Mouse (Mus musculus): ENCODE results near the gene Ldlrad3. TPM values are rescaled to one million over a fixed set of nuclear protein-coding genes. Genes with fewer than 3 reads are reported as not detected.

The Ldlrad3 gene
- total and polyA plus RNA-seq, 3 experiments, result 3.3 to 4.8 (median 3.8) TPM

- WGBS, result 22% methylated on average over 11 of the region's 11 CpGs
- no peak for TF ChIP-seq POLR2A (IDR thresholded peaks at IDR 0.05; ENCODE audit: insufficient read depth, low read depth, low read length)
- TF ChIP-seq EP300 (IDR thresholded peaks at IDR 0.05; ENCODE audit: insufficient read depth, low read depth, low read length), result no peak
- no peak for TF ChIP-seq CTCF (IDR thresholded peaks at IDR 0.05)
- Histone ChIP-seq H3K27ac (no peak overlapping the region), H3K9ac (ENCODE audit: low read depth, low read length) (no peak overlapping the region), H3K27me3 (ENCODE audit: control insufficient read depth, insufficient read depth, low read length) (no peaks in the 10 kb centered on the region), H3K36me3 (ENCODE audit: control insufficient read depth, insufficient read depth, low read length) (no peaks in the 10 kb centered on the region), H3K4me3 (no peak overlapping the region), H3K79me2 (replicated peaks; ENCODE audit: control insufficient read depth, insufficient read depth, low read length) (no peaks in the 10 kb centered on the region), H3K4me1 (ENCODE audit: control insufficient read depth, insufficient read depth, low read length) (peaks cover 6% of the 10 kb centered on the region)
- intact Hi-C loops (cut with DNase I), result no loop called here
- DNase-seq, result no peak
These were observed 37.4 kb upstream of the Ldlrad3 start for GRCm38 (mm10) chr2:102223355-102224128.

GRCm38 (mm10) chr2:102222749-102223148, 36.6 kb upstream of the Ldlrad3 start:
- intact Hi-C loops (cut with DNase I), result no loop called here

GRCm38 (mm10) chr2:102216817-102217216, 30.6 kb upstream of the Ldlrad3 start:
- Histone ChIP-seq H3K27me3 (ENCODE audit: control insufficient read depth, insufficient read depth, low read length) (no peaks in the 10 kb centered on the region), H3K4me1 (ENCODE audit: control insufficient read depth, insufficient read depth, low read length) (no peaks in the 10 kb centered on the region; the same call in 1 of the 2 replicates), H3K36me3 (ENCODE audit: control insufficient read depth, insufficient read depth, low read length) (no peaks in the 10 kb centered on the region), H3K79me2 (replicated peaks; ENCODE audit: control insufficient read depth, insufficient read depth, low read length) (no peaks in the 10 kb centered on the region), H3K4me3 (no peak overlapping the region), H3K9ac (ENCODE audit: low read depth, low read length) (no peak overlapping the region), H3K27ac (no peak overlapping the region)
- intact Hi-C loops (cut with DNase I), result no loop called here
- no peak for DNase-seq
- no peak for TF ChIP-seq CTCF (IDR thresholded peaks at IDR 0.05)
- no peak for TF ChIP-seq EP300 (IDR thresholded peaks at IDR 0.05; ENCODE audit: insufficient read depth, low read depth, low read length)
- no peak for TF ChIP-seq POLR2A (IDR thresholded peaks at IDR 0.05; ENCODE audit: insufficient read depth, low read depth, low read length)
- 96% methylated on average over 1 of the region's 1 CpGs for WGBS

More at GRCm38 (mm10) chr2:102222749-102223148, 36.6 kb upstream of the Ldlrad3 start:
- Histone ChIP-seq H3K4me3 (no peak overlapping the region), H3K27ac (no peak overlapping the region), H3K79me2 (replicated peaks; ENCODE audit: control insufficient read depth, insufficient read depth, low read length) (no peaks in the 10 kb centered on the region), H3K27me3 (ENCODE audit: control insufficient read depth, insufficient read depth, low read length) (no peaks in the 10 kb centered on the region), H3K4me1 (ENCODE audit: control insufficient read depth, insufficient read depth, low read length) (no peaks in the 10 kb centered on the region; the same call in 1 of the 2 replicates), H3K36me3 (ENCODE audit: control insufficient read depth, insufficient read depth, low read length) (no peaks in the 10 kb centered on the region), H3K9ac (ENCODE audit: low read depth, low read length) (no peak overlapping the region)
- 92% methylated on average over 3 of the region's 3 CpGs for WGBS
- DNase-seq, result no peak
- TF ChIP-seq CTCF (IDR thresholded peaks at IDR 0.05), result no peak

- intact Hi-C loops (cut with DNase I), result no loop called here
- Histone ChIP-seq H3K9ac (ENCODE audit: low read depth, low read length) (no peak overlapping the region), H3K27me3 (ENCODE audit: control insufficient read depth, insufficient read depth, low read length) (no peaks in the 10 kb centered on the region), H3K4me3 (no peak overlapping the region), H3K4me1 (ENCODE audit: control insufficient read depth, insufficient read depth, low read length) (no peaks in the 10 kb centered on the region; the same call in 1 of the 2 replicates), H3K36me3 (ENCODE audit: control insufficient read depth, insufficient read depth, low read length) (no peaks in the 10 kb centered on the region), H3K27ac (no peak overlapping the region), H3K79me2 (replicated peaks; ENCODE audit: control insufficient read depth, insufficient read depth, low read length) (no peaks in the 10 kb centered on the region)
- no peak for DNase-seq
- WGBS, result 62% methylated on average over 4 of the region's 4 CpGs
- TF ChIP-seq POLR2A (IDR thresholded peaks at IDR 0.05; ENCODE audit: insufficient read depth, low read depth, low read length) (no peak), EP300 (IDR thresholded peaks at IDR 0.05; ENCODE audit: insufficient read depth, low read depth, low read length) (no peak), CTCF (IDR thresholded peaks at IDR 0.05) (no peak)
These were observed 25.9 kb upstream of the Ldlrad3 start for GRCm38 (mm10) chr2:102212096-102212495.

GRCm38 (mm10) chr2:102205672-102206399, 19.7 kb upstream of the Ldlrad3 start:
- Histone ChIP-seq H3K27me3 (ENCODE audit: control insufficient read depth, insufficient read depth, low read length) (no peaks in the 10 kb centered on the region; the same call in 1 of the 2 replicates), H3K79me2 (replicated peaks; ENCODE audit: control insufficient read depth, insufficient read depth, low read length) (no peaks in the 10 kb centered on the region), H3K4me3 (no peak overlapping the region), H3K36me3 (ENCODE audit: control insufficient read depth, insufficient read depth, low read length) (no peaks in the 10 kb centered on the region), H3K9ac (ENCODE audit: low read depth, low read length) (no peak overlapping the region), H3K27ac (no peak overlapping the region), H3K4me1 (ENCODE audit: control insufficient read depth, insufficient read depth, low read length) (no peaks in the 10 kb centered on the region; the same call in 1 of the 2 replicates)
- TF ChIP-seq POLR2A (IDR thresholded peaks at IDR 0.05; ENCODE audit: insufficient read depth, low read depth, low read length) (no peak), EP300 (IDR thresholded peaks at IDR 0.05; ENCODE audit: insufficient read depth, low read depth, low read length) (no peak), CTCF (IDR thresholded peaks at IDR 0.05) (no peak)
- no peak for DNase-seq
- intact Hi-C loops (cut with DNase I), result no loop called here
- 37% methylated on average over 14 of the region's 14 CpGs for WGBS

- Histone ChIP-seq H3K79me2 (replicated peaks; ENCODE audit: control insufficient read depth, insufficient read depth, low read length) (no peaks in the 10 kb centered on the region), H3K27me3 (ENCODE audit: control insufficient read depth, insufficient read depth, low read length) (no peaks in the 10 kb centered on the region; the same call in 1 of the 2 replicates), H3K9ac (ENCODE audit: low read depth, low read length) (no peak overlapping the region), H3K4me1 (ENCODE audit: control insufficient read depth, insufficient read depth, low read length) (no peaks in the 10 kb centered on the region), H3K36me3 (ENCODE audit: control insufficient read depth, insufficient read depth, low read length) (no peaks in the 10 kb centered on the region), H3K4me3 (no peak overlapping the region), H3K27ac (no peak overlapping the region)
- no peak for DNase-seq
- TF ChIP-seq EP300 (IDR thresholded peaks at IDR 0.05; ENCODE audit: insufficient read depth, low read depth, low read length), result no peak
- TF ChIP-seq POLR2A (IDR thresholded peaks at IDR 0.05; ENCODE audit: insufficient read depth, low read depth, low read length), result no peak
- TF ChIP-seq CTCF (IDR thresholded peaks at IDR 0.05), result no peak
- intact Hi-C loops (cut with DNase I), result no loop called here
These were observed 17.3 kb upstream of the Ldlrad3 start for GRCm38 (mm10) chr2:102203478-102203877.
